Mouse (Mus musculus) CH12.LX (cell line): ENCODE measurements at regions not wholly inside any gene's neighbourhood (a gene's known extent, or its start where the extent isn't known, plus 50 kb on each side); places are given as distances from the start of the nearest gene placed in this dataset.

ENCODE experiments used
- DNase-seq: peaks from one replicate; pipeline ENCODE4 v3.0.0-alpha.2; 2013; ENCODE audit errors: extremely low read depth
- H3K27ac ChIP-seq: 2 replicates; pipeline ENCODE4 v1.5.1; 2012; ENCODE audit warnings: low read depth, mild to moderate bottlenecking, control low read depth, moderate library complexity; ENCODE audit not compliant: insufficient read depth
- H3K27me3 ChIP-seq: replicated peaks from 2 replicates; pipeline ENCODE3; 2012; ENCODE audit warnings: inconsistent platforms
- H3K36me3 ChIP-seq, 2 experiments: replicated peaks in 1 of 2; 2 replicates each; pipeline versions ENCODE3 to v1.6.1; 2012; ENCODE audit warnings: inconsistent platforms in 1 of 2, low read length in 1 of 2, mild to moderate bottlenecking in 1 of 2, mixed read lengths in 1 of 2, moderate library complexity in 1 of 2; ENCODE audit not compliant: control insufficient read depth in 1 of 2, insufficient read depth in 1 of 2
- H3K4me1 ChIP-seq, 2 experiments: 2 replicates each; pipeline ENCODE4 v1.6.1; 2012; ENCODE audit warnings: inconsistent platforms in 1 of 2, moderate library complexity in 1 of 2; ENCODE audit not compliant: insufficient read depth in 2 of 2, control insufficient read depth in 1 of 2
- H3K4me2 ChIP-seq: 2 replicates; pipeline ENCODE4 v1.6.1; 2012; ENCODE audit warnings: low read depth, mild to moderate bottlenecking, control low read depth; ENCODE audit not compliant: poor library complexity, insufficient read depth, severe bottlenecking
- H3K4me3 ChIP-seq, 3 experiments: fragments of 150-350 bp in 1 of 3; sonication (generic) in 1 of 3; replicated peaks in 1 of 3; 2 replicates each; pipeline versions ENCODE3 to v1.5.1; 2011 to 2012; ENCODE audit warnings: low read depth in 2 of 3, low read length in 2 of 3, mild to moderate bottlenecking in 2 of 3, moderate library complexity in 2 of 3, control low read depth in 1 of 3, improper control_type of control experiment in 1 of 3, inconsistent platforms in 1 of 3, mixed read lengths in 1 of 3; ENCODE audit not compliant: poor library complexity in 1 of 3
- H3K79me2 ChIP-seq: replicated peaks from 2 replicates; pipeline ENCODE4 v1.6.1; 2012; ENCODE audit warnings: mild to moderate bottlenecking, moderate library complexity; ENCODE audit not compliant: control insufficient read depth, poor library complexity, insufficient read depth, severe bottlenecking; ENCODE audit errors: extremely low read depth
- H3K9ac ChIP-seq: 2 replicates; pipeline ENCODE4 v1.6.1; 2012; ENCODE audit warnings: low read depth, mild to moderate bottlenecking, control low read depth, moderate library complexity; ENCODE audit not compliant: insufficient read depth
- H3K9me3 ChIP-seq: replicated peaks from 2 replicates; pipeline ENCODE3; 2012; ENCODE audit warnings: low read length, inconsistent platforms, mixed read lengths
- CHD2 ChIP-seq: IDR thresholded peaks from 2 replicates; pipeline ENCODE4 v1.6.1; 2011; ENCODE audit warnings: low read length, improper control_type of control experiment
- EP300 ChIP-seq: IDR thresholded peaks from 2 replicates; pipeline ENCODE4 v1.6.1; 2011; ENCODE audit warnings: low read length, improper control_type of control experiment
- ETS1 ChIP-seq: conservative IDR thresholded peaks from 2 replicates; pipeline ENCODE4 v1.6.1; 2012; ENCODE audit warnings: low read depth, mild to moderate bottlenecking, inconsistent platforms, low read length, improper control_type of control experiment, moderate library complexity
- IRF4 ChIP-seq: IDR thresholded peaks from 2 replicates; pipeline ENCODE4 v1.6.1; 2014; ENCODE audit warnings: low read depth, mild to moderate bottlenecking, inconsistent platforms, low read length, improper control_type of control experiment
- JUND ChIP-seq: conservative IDR thresholded peaks from 2 replicates; pipeline ENCODE4 v1.6.1; 2011; ENCODE audit warnings: low read depth, low read length, improper control_type of control experiment
- MAFK ChIP-seq: IDR thresholded peaks from 2 replicates; pipeline ENCODE4 v1.6.1; 2011; ENCODE audit warnings: low read length, improper control_type of control experiment; ENCODE audit not compliant: insufficient replicate concordance
- MYC ChIP-seq: IDR thresholded peaks from 2 replicates; pipeline ENCODE4 v1.6.1; 2011; ENCODE audit warnings: low read depth, mild to moderate bottlenecking, improper control_type of control experiment, low read length
- POLR2AphosphoS2 ChIP-seq: IDR thresholded peaks from 2 replicates; pipeline ENCODE4 v1.6.1; 2011; ENCODE audit warnings: low read depth, low read length, improper control_type of control experiment
- TCF12 ChIP-seq: IDR thresholded peaks from 2 replicates; pipeline ENCODE4 v1.6.1; 2014; ENCODE audit warnings: low read depth, mild to moderate bottlenecking, inconsistent platforms, low read length, improper control_type of control experiment
- UBTF ChIP-seq: IDR thresholded peaks from 2 replicates; pipeline ENCODE4 v1.6.1; 2012; ENCODE audit warnings: low read depth, mild to moderate bottlenecking, inconsistent platforms, low read length, improper control_type of control experiment, moderate library complexity
- USF1 ChIP-seq: IDR thresholded peaks from 2 replicates; pipeline ENCODE4 v1.6.1; 2014; ENCODE audit warnings: low read depth, mild to moderate bottlenecking, inconsistent platforms, low read length, improper control_type of control experiment
- ZC3H11A ChIP-seq: IDR thresholded peaks from 2 replicates; pipeline ENCODE4 v1.6.1; 2012; ENCODE audit warnings: low read depth, mild to moderate bottlenecking, inconsistent platforms, low read length, improper control_type of control experiment
- ZKSCAN1 ChIP-seq: IDR thresholded peaks from 2 replicates; pipeline ENCODE4 v1.6.1; 2012; ENCODE audit warnings: low read depth, inconsistent platforms, low read length, improper control_type of control experiment, borderline replicate concordance
- ZMIZ1 ChIP-seq: IDR thresholded peaks from 2 replicates; pipeline ENCODE4 v1.6.1; 2012; ENCODE audit warnings: low read depth, mild to moderate bottlenecking, inconsistent platforms, low read length, improper control_type of control experiment
- dilution Hi-C: fragments of 300-500 bp; cut with MboI; formaldehyde crosslinking; loops from 2 replicates; pipeline ENCODE4 v1.14.3; 2020; ENCODE audit warnings: low sequenced_read_pairs; ENCODE audit not compliant: extremely low pct_unique_long_range_greater_than_20kb, extremely low pct_ligation_motif_present
- in situ Hi-C: fragments of 300-500 bp; cut with MboI; formaldehyde crosslinking; loops from 3 replicates; pipeline ENCODE4 v1.14.3; 2019; ENCODE audit warnings: low sequenced_read_pairs, low pct_ligation_motif_present, low pct_unique_long_range_greater_than_20kb, mixed read lengths

DNA sequence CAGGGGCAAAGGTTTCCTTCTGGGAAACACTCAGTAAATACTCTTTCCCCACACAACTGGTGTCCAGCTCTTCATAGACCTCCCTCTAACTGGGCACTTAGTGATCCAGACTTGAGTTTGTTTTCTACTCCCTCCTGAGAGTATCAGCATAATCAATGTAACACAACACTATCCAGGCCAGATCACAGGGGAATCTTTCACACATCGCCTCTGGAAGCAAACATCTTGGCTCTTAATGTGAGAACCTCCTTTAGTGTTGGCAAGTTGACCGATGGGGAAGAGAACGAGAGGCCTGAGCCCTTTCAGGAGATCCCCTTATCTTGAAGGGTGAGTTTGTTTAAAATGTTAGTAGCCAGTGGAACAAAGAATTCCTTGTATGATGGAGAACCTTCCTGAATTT lies 429.1 kb upstream of the Prickle1 start:
- Histone ChIP-seq H3K9me3 (peaks cover 17% of the 10 kb centered on the region), H3K4me3 (no peak overlapping the region), H3K27ac (no peak overlapping the region), H3K9ac (no peak overlapping the region), H3K27me3 (no peaks in the 10 kb centered on the region), H3K36me3 (no peaks in the 10 kb centered on the region), H3K4me2 (no peak overlapping the region), H3K4me1 (no peaks in the 10 kb centered on the region), H3K79me2 (no peaks in the 10 kb centered on the region)
- DNase-seq, result no peak
- TF ChIP-seq USF1, result no peak
- TF ChIP-seq POLR2AphosphoS2, result no peak
- no peak for TF ChIP-seq MAFK
- no peak for TF ChIP-seq EP300
- TF ChIP-seq IRF4, result no peak
- dilution Hi-C loops (no loop called here), in situ Hi-C loops (no loop called here)

DNA sequence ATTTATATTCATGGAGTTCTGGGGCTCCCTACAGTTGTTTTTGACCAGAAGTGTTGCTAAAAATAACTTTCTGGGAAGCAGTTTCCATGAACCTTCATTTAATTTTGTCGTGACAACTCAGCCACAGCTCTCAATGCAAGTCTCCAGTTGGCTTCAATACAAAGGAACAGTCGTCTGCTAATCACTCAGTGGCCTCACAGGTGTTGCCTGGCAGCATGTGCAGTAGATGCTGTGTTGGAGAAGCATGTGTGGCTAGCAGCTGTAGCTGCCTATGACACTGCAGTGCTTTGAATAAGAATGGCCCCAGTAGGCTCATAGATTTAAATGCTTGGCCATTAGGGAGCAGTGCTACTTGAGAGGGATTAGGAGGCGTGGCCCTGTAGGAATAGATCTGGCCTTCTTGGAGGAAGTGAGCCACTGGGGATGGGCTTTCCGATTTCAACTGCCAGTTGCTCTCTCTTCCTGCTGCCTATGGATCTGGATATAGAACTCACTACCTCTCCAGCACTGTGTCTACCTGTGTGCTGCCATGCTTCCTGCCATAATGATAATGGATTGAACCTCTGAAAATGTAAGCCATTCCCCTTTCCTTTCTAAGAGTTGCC lies 428.5 kb upstream of the Prickle1 start:
- no peak overlapping the region for H3K4me3 ChIP-seq
- no peak for DNase-seq
- TF ChIP-seq CHD2 (no peak), ETS1 (no peak), MYC (no peak), ZC3H11A (no peak), JUND (no peak), ZMIZ1 (no peak), ZKSCAN1 (no peak), UBTF (no peak)
- peaks cover 17% of the 10 kb centered on the region for H3K9me3 ChIP-seq
- H3K4me1 ChIP-seq, result no peaks in the 10 kb centered on the region
- H3K27ac ChIP-seq, result no peak overlapping the region
- no peak overlapping the region for H3K9ac ChIP-seq
- dilution Hi-C loops, result no loop called here
- H3K4me2 ChIP-seq, result no peak overlapping the region
- no peaks in the 10 kb centered on the region for H3K27me3 ChIP-seq
- H3K79me2 ChIP-seq, result no peaks in the 10 kb centered on the region
- in situ Hi-C loops, result no loop called here
- no peaks in the 10 kb centered on the region for H3K36me3 ChIP-seq

- no peaks in the 10 kb centered on the region for H3K4me1 ChIP-seq
- no peak overlapping the region for H3K4me3 ChIP-seq
- dilution Hi-C loops, result no loop called here
- H3K4me2 ChIP-seq, result no peak overlapping the region
- H3K27me3 ChIP-seq, result no peaks in the 10 kb centered on the region
- H3K36me3 ChIP-seq, result no peaks in the 10 kb centered on the region
- DNase-seq, result no peak
- H3K9ac ChIP-seq, result no peak overlapping the region
- no peak overlapping the region for H3K27ac ChIP-seq
- no peak for TF ChIP-seq MYC
- no peak for TF ChIP-seq TCF12
- TF ChIP-seq ZKSCAN1, result no peak
- TF ChIP-seq, all 38 proteins: peak for 0
- in situ Hi-C loops, result no loop called here
- Histone ChIP-seq H3K79me2 (no peaks in the 10 kb centered on the region), H3K9me3 (peaks cover 14% of the 10 kb centered on the region)
Measured at GRCm38 (mm10) chr15:94023501-94023900, 427.8 kb upstream of the Prickle1 start.
